Comparison of ENCODE assay signal across 8 mouse cellular contexts in the genomic region with DNA sequence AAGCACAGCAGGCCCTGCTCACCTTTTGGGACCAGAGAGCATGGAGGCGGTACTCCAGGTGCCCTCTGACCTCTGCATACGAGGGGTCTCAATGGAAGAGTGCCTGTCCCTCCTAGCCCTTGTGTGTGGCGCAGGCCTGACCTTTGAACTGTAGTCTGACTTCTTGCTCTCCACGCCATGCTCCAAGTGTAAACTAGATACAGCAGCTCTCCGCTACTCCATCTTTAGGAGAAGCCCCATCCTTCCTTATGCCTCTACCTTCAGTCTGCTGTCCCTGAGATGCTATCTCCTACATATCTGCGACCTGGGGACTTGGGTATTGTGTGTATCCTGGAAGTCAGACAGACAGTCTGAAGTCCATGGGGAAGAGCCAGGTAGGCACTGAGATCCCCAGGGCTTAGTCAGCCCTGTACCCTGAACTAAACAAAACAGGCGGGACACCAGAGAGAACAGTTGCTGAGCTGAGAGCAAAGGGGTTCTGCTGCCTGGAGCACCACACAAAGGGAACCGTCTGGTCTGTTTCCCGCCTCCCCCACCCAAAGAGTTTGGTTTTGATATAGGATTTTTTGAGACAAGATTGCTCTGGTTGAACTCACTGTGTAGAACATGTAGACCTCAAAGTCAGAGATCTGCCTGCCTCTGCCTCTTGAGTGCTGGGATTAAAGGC. TPM values are rescaled to one million over a fixed set of nuclear protein-coding genes. Genes with fewer than 3 reads are reported as not detected.
DNase-seq lines count a peak whose midpoint lies in the region; ATAC-seq lines count a peak whose summit lies in the region.

No protein-coding gene starts in this region.

- peak overlapping the region; percentile 35 for H3K27ac ChIP-seq in liver, embryonic 11.5 days (ENCODE audit: low read depth, low read length)

- intact Hi-C loops in gastrocnemius, postnatal 14 days (cut with DNase I; ENCODE audit: low total_unique reads): no loop called here

- H3K4me3 ChIP-seq in liver, embryonic 11.5 days (ENCODE audit: low read depth, low read length): peak overlapping the region; percentile 52

- H3K9ac ChIP-seq in liver, embryonic 11.5 days (ENCODE audit: low read depth, low read length): no peak overlapping the region

- peaks cover 31% of the 10 kb centered on the region for H3K4me1 ChIP-seq in liver, embryonic 11.5 days (replicated peaks; ENCODE audit: control insufficient read depth, insufficient read depth, low read length)

- H3K36me3 ChIP-seq in liver, embryonic 11.5 days (ENCODE audit: control insufficient read depth, insufficient read depth, low read length): peaks cover 30% of the 10 kb centered on the region

- ATAC-seq in frontal cortex, adult (ENCODE audit: low TSS enrichment): no peak
- no peak for ATAC-seq in liver, embryonic 11.5 days (replicated peaks; ENCODE audit: low FRiP score)
- no peak for ATAC-seq in activated CD4-positive, CD25-positive, alpha-beta regulatory T cell, adult 4 months

- H3K4me2 ChIP-seq in liver, embryonic 11.5 days: peak overlapping the region; percentile 98

- 75% methylated on average over 9 of the region's 9 CpGs for WGBS in liver, embryonic 11.5 days

- no peaks in the 10 kb centered on the region for H3K9me3 ChIP-seq in liver, embryonic 11.5 days (ENCODE audit: control insufficient read depth, low read length)

- peak; percentile 29 to 33 for DNase-seq in frontal cortex, postnatal 10 days (ENCODE audit: low spot score in 2 of 2)
- DNase-seq in thymus, postnatal 4 days: peak; percentile 19
- DNase-seq in thymus, postnatal 36 days: no peak
- DNase-seq in liver, embryonic 11.5 days (ENCODE audit: low spot score): no peak
- no peak for DNase-seq in gastrocnemius, postnatal 14 days
- DNase-seq in spleen, adult 12 weeks (ENCODE audit: low spot score): no peak

- H3K27me3 ChIP-seq in liver, embryonic 11.5 days (replicated peaks; ENCODE audit: control insufficient read depth, insufficient read depth, low read length): no peaks in the 10 kb centered on the region

RNA-seq across cellular contexts. Expression of gene Slc25a22, which starts 1.7 kb away (rescaled TPM):
- 36.9 and 39.4 TPM in 2 replicates for polyA plus RNA-seq in liver, embryonic 11.5 days (2014; fragmentation: Nextera tagmentation; extraction: Ambion mirVana)
- polyA plus RNA-seq in activated CD4-positive, CD25-positive, alpha-beta regulatory T cell, adult 4 months (2017; shearing (Covaris generic)): 10 to 100 TPM; 26.8 to 51.1 TPM
- total RNA-seq in gastrocnemius, postnatal 14 days (2021): 10 to 100 TPM; 14.8 to 32.4 TPM

RNA-seq across cellular contexts. Expression of gene Cend1, which starts 6.7 kb away (rescaled TPM):
- polyA plus RNA-seq in liver, embryonic 11.5 days (2014; fragmentation: Nextera tagmentation; extraction: Ambion mirVana): 0.16 and 0.27 TPM in 2 replicates
- polyA plus RNA-seq in activated CD4-positive, CD25-positive, alpha-beta regulatory T cell, adult 4 months (2017; shearing (Covaris generic)): not detected
- under 1 TPM; 0.47 to 0.82 TPM for total RNA-seq in gastrocnemius, postnatal 14 days (2021)

RNA-seq across cellular contexts. Expression of gene Pidd1, which starts 7.8 kb away (rescaled TPM):
- 22.5 and 22.7 TPM in 2 replicates for polyA plus RNA-seq in liver, embryonic 11.5 days (2014; fragmentation: Nextera tagmentation; extraction: Ambion mirVana)
- 10 to 100 TPM in 1 of 2 experiments, 1 to 10 TPM in 1; 5.3 to 12.7 TPM for polyA plus RNA-seq in activated CD4-positive, CD25-positive, alpha-beta regulatory T cell, adult 4 months (2017; shearing (Covaris generic))
- total RNA-seq in gastrocnemius, postnatal 14 days (2021): under 1 TPM; 0.55 to 0.75 TPM

RNA-seq across cellular contexts. Expression of gene Rplp2, which starts 11.2 kb away (rescaled TPM):
- polyA plus RNA-seq in liver, embryonic 11.5 days (2014; fragmentation: Nextera tagmentation; extraction: Ambion mirVana): 1,652 and 1,836 TPM in 2 replicates
- 1,000 to 10,000 TPM; 3,324 to 3,604 TPM for polyA plus RNA-seq in activated CD4-positive, CD25-positive, alpha-beta regulatory T cell, adult 4 months (2017; shearing (Covaris generic))
- total RNA-seq in gastrocnemius, postnatal 14 days (2021): 100 to 1,000 TPM; 730 to 819 TPM

RNA-seq across cellular contexts. Expression of gene Pnpla2, which starts 19.0 kb away (rescaled TPM):
- polyA plus RNA-seq in liver, embryonic 11.5 days (2014; fragmentation: Nextera tagmentation; extraction: Ambion mirVana): 23.4 and 23.7 TPM in 2 replicates
- polyA plus RNA-seq in activated CD4-positive, CD25-positive, alpha-beta regulatory T cell, adult 4 months (2017; shearing (Covaris generic)): 10 to 100 TPM; 58.2 to 70.2 TPM
- 100 to 1,000 TPM; 188 to 332 TPM for total RNA-seq in gastrocnemius, postnatal 14 days (2021)

Comparison
In these comparisons a context has a peak if more than half of its experiments do, and no peak if none do; other contexts are left out.
1. DNase-seq: peak in frontal cortex, postnatal 10 days (2 of 2) and thymus, postnatal 4 days (single experiment); none in thymus, postnatal 36 days (0 of 2), liver, embryonic 11.5 days (single experiment), gastrocnemius, postnatal 14 days (single experiment) and spleen, adult 12 weeks (single experiment).